In genomic region chr13:91543555-91543954, GRCm38 (mm10) we compare ENCODE assay signal across 24 mouse cellular contexts.
A peak's percentile ranks its signal among the peaks of the same experiment; 100 is the strongest.
DNase-seq lines count a peak whose midpoint lies in the region; ATAC-seq and TF ChIP-seq lines count a peak whose summit lies in the region.
"Had no signal": no experiment of that assay in that cellular context is flagged by ENCODE, and none has a peak within 500 bp of the region (broad histone marks: within the 10 kb centered on the region; RNA-seq: fewer than 3 reads in every experiment).

No protein-coding gene starts in this region.

- TF ChIP-seq CTCF in lung, postnatal 0 days (IDR thresholded peaks at IDR 0.05), result no peak

- H3K27me3 ChIP-seq in lung, postnatal 0 days (replicated peaks; ENCODE audit: insufficient read depth, low read length), result no peaks in the 10 kb centered on the region
- H3K27me3 ChIP-seq: embryonic facial prominence, embryonic 15.5 days; kidney, embryonic 15.5 days; limb, embryonic 12.5 days; megakaryocyte, embryonic 14.5 days; neural tube, embryonic 15.5 days had no signal

- H3K4me3 ChIP-seq in lung, postnatal 0 days (ENCODE audit: low read depth, low read length), result no peak overlapping the region
- H3K4me3 ChIP-seq: embryonic facial prominence, embryonic 15.5 days; hindbrain, embryonic 10.5 days; kidney, embryonic 15.5 days; limb, embryonic 12.5 days; megakaryocyte, embryonic 14.5 days; neural tube, embryonic 15.5 days had no signal

- H3K4me1 ChIP-seq in lung, postnatal 0 days (ENCODE audit: insufficient read depth, low read depth, low read length), result no peaks in the 10 kb centered on the region
- H3K4me1 ChIP-seq: embryonic facial prominence, embryonic 15.5 days; hindbrain, embryonic 10.5 days; kidney, embryonic 15.5 days; limb, embryonic 12.5 days; neural tube, embryonic 15.5 days had no signal

- peak; percentile 16 for DNase-seq in lung, postnatal 25 days (ENCODE audit: low spot score)
- no peak for DNase-seq in lung, postnatal 0 days (ENCODE audit: low spot score)
- DNase-seq in urinary bladder, postnatal 36 days (ENCODE audit: low spot score in 2 of 2), result peak; percentile 17 to 21
- DNase-seq in urinary bladder, postnatal 4 days (ENCODE audit: low spot score in 2 of 2), result no peak
- DNase-seq in R1 (ENCODE audit: low read depth, low spot score), result peak; percentile 52
- DNase-seq in adrenal gland, adult 18-20 months (ENCODE audit: low spot score in 2 of 2), result no peak
- no peak for DNase-seq in B cell, adult 2 months
- DNase-seq: adrenal gland, postnatal 36 days; cerebellum, adult 9-11 months; forebrain, postnatal 0 days; heart, adult 11 months; kidney, adult 11 months; kidney, postnatal 36 days; liver, postnatal 0 days; lung, postnatal 14 days had no signal

- H3K27ac ChIP-seq in lung, postnatal 0 days (ENCODE audit: low read length), result no peak overlapping the region
- H3K27ac ChIP-seq: embryonic facial prominence, embryonic 15.5 days; hindbrain, embryonic 10.5 days; kidney, embryonic 15.5 days; limb, embryonic 12.5 days; neural tube, embryonic 15.5 days had no signal

- H3K36me3 ChIP-seq in lung, postnatal 0 days (ENCODE audit: insufficient read depth, low read length), result no peaks in the 10 kb centered on the region

- no peak for TF ChIP-seq EP300 in lung, postnatal 0 days (IDR thresholded peaks at IDR 0.05)

- no peak overlapping the region for H3K9ac ChIP-seq in lung, postnatal 0 days (replicated peaks; ENCODE audit: low read depth)
- H3K9ac ChIP-seq: embryonic facial prominence, embryonic 15.5 days; forebrain, postnatal 0 days; kidney, embryonic 15.5 days; limb, embryonic 12.5 days; liver, postnatal 0 days; neural tube, embryonic 15.5 days had no signal

- no peak overlapping the region for H3K4me2 ChIP-seq in lung, postnatal 0 days (replicated peaks; ENCODE audit: low read depth, low read length)
- H3K4me2 ChIP-seq: embryonic facial prominence, embryonic 15.5 days; heart, embryonic 11.5 days; kidney, embryonic 15.5 days; limb, embryonic 12.5 days; liver, embryonic 11.5 days; neural tube, embryonic 15.5 days had no signal

- no peak for ATAC-seq in lung, postnatal 0 days
- ATAC-seq: forebrain, postnatal 0 days; liver, postnatal 0 days; midbrain, embryonic 16.5 days had no signal

- 76% methylated on average over 5 of the region's 5 CpGs for WGBS in lung, postnatal 0 days

- H3K9me3 ChIP-seq in lung, postnatal 0 days (ENCODE audit: low read length), result no peaks in the 10 kb centered on the region
- H3K9me3 ChIP-seq: embryonic facial prominence, embryonic 15.5 days; hindbrain, embryonic 10.5 days; kidney, embryonic 15.5 days; limb, embryonic 12.5 days; megakaryocyte, embryonic 14.5 days; neural tube, embryonic 15.5 days had no signal

Comparison
In these comparisons a context has a peak if more than half of its experiments do, and no peak if none do; other contexts are left out.
1. DNase-seq: peak in lung, postnatal 25 days (single experiment), urinary bladder, postnatal 36 days (2 of 2) and R1 (single experiment); none in lung, postnatal 0 days (single experiment), urinary bladder, postnatal 4 days (0 of 2), adrenal gland, adult 18-20 months (0 of 2) and B cell, adult 2 months (0 of 2).